Mouse (Mus musculus) cerebellum, adult (tissue): Measurements from ENCODE around the gene Zbtb26.

Source experiments
- ATAC-seq: cut with Nextera tagmentation; 2 replicates; pipeline ENCODE4 v1.9.2; 2017; ENCODE audit warnings: mild to moderate bottlenecking, moderate library complexity, mixed read lengths; ENCODE audit not compliant: insufficient number of reproducible peaks, low FRiP score, low TSS enrichment

The Zbtb26 gene

GRCm38 (mm10) chr2:37442611-37443591, at the start of gene Zbtb26, which contains the start of the genes Zbtb6 and Rabgap1:
Zbtb26 (minus strand) TSS chr2:37443135.
Zbtb6 (minus strand) TSS chr2:37443171.
Rabgap1 (plus strand) TSS chr2:37443279.
- ATAC-seq, result peak; percentile 99

- no peak for ATAC-seq
These were observed 46.0 kb upstream of the Zbtb26 start for GRCm38 (mm10) chr2:37488956-37489355.

- ATAC-seq, result no peak
These were observed 43.5 kb upstream of the Zbtb26 start for GRCm38 (mm10) chr2:37486408-37486807.

GRCm38 (mm10) chr2:37485370-37485769, 42.4 kb upstream of the Zbtb26 start:
- ATAC-seq, result no peak

GRCm38 (mm10) chr2:37484165-37484564, 41.2 kb upstream of the Zbtb26 start:
- ATAC-seq, result no peak

- no peak for ATAC-seq
These were observed 37.1 kb upstream of the Zbtb26 start for GRCm38 (mm10) chr2:37480039-37480438.

- no peak for ATAC-seq
These were observed 36.6 kb upstream of the Zbtb26 start for GRCm38 (mm10) chr2:37479559-37479958.

GRCm38 (mm10) chr2:37466266-37466665, 23.3 kb upstream of the Zbtb26 start:
- ATAC-seq, result no peak

- ATAC-seq, result no peak
These were observed 17.8 kb upstream of the Zbtb26 start for GRCm38 (mm10) chr2:37460707-37461106.

GRCm38 (mm10) chr2:37452376-37452760, 9.4 kb upstream of the Zbtb26 start:
- no peak; the same call in none of the 2 replicates for ATAC-seq

GRCm38 (mm10) chr2:37451667-37452375, 8.9 kb upstream of the Zbtb26 start:
- ATAC-seq, result peak; percentile 97

- no peak for ATAC-seq
These were observed 11.3 kb downstream of the Zbtb26 start for GRCm38 (mm10) chr2:37431609-37432008.

GRCm38 (mm10) chr2:37430593-37431464, 12.1 kb downstream of the Zbtb26 start:
- ATAC-seq, result peak; percentile 98

- ATAC-seq, result no peak
These were observed 19.3 kb downstream of the Zbtb26 start for GRCm38 (mm10) chr2:37423671-37424070.

GRCm38 (mm10) chr2:37422306-37423304, 20.3 kb downstream of the Zbtb26 start, which contains the start of gene Rc3h2:
Rc3h2 (minus strand) TSS chr2:37422903.
- peak; percentile 99 for ATAC-seq

GRCm38 (mm10) chr2:37421903-37422302, 21.0 kb downstream of the Zbtb26 start:
- ATAC-seq, result no peak

GRCm38 (mm10) chr2:37395539-37395938, 47.4 kb downstream of the Zbtb26 start:
- no peak for ATAC-seq

GRCm38 (mm10) chr2:37382921-37383320, 60.0 kb downstream of the Zbtb26 start:
- no peak for ATAC-seq
